Mouse (Mus musculus): ENCODE measurements around the gene C87977. TPM values are rescaled to one million over a fixed set of nuclear protein-coding genes. Genes with fewer than 3 reads are reported as not detected.
"Not testable (repeated sequence)": the region's sequence is repeated elsewhere in the genome, so short reads cannot be mapped to it uniquely, and the experiment has no call there.

C87977 gene
- polyA plus RNA-seq (2015; fragmentation: Nextera tagmentation; extraction: Ambion mirVana), result not detected in 2 replicates

- not testable (repeated sequence) for H3K4me1 ChIP-seq (ENCODE audit: control insufficient read depth, insufficient read depth, low read length); H3K4me3 ChIP-seq (ENCODE audit: low read length); H3K27me3 ChIP-seq (ENCODE audit: control insufficient read depth, insufficient read depth, low read length); ATAC-seq (replicated peaks; ENCODE audit: extremely low read depth, insufficient read depth, low FRiP score); H3K4me2 ChIP-seq (ENCODE audit: low read depth, low read length); H3K9ac ChIP-seq (ENCODE audit: low read length); H3K27ac ChIP-seq (ENCODE audit: low read length); H3K36me3 ChIP-seq (ENCODE audit: control insufficient read depth, insufficient read depth); H3K9me3 ChIP-seq (replicated peaks; ENCODE audit: control insufficient read depth, low read length)
- 71% methylated on average over 1 of the region's 1 CpGs for WGBS
These were observed at the start of gene C87977 for GRCm38 (mm10) chr4:144213218-144213617. C87977 (minus strand) TSS chr4:144213318.

- H3K27ac ChIP-seq (ENCODE audit: low read length); H3K9ac ChIP-seq (ENCODE audit: low read length); H3K4me3 ChIP-seq (ENCODE audit: low read length); ATAC-seq (replicated peaks; ENCODE audit: extremely low read depth, insufficient read depth, low FRiP score); H3K4me1 ChIP-seq (ENCODE audit: control insufficient read depth, insufficient read depth, low read length); H3K36me3 ChIP-seq (ENCODE audit: control insufficient read depth, insufficient read depth); H3K9me3 ChIP-seq (replicated peaks; ENCODE audit: control insufficient read depth, low read length); H3K4me2 ChIP-seq (ENCODE audit: low read depth, low read length); H3K27me3 ChIP-seq (ENCODE audit: control insufficient read depth, insufficient read depth, low read length): not testable (repeated sequence)
These were observed 41.6 kb upstream of the C87977 start for GRCm38 (mm10) chr4:144254768-144255167.

DNA sequence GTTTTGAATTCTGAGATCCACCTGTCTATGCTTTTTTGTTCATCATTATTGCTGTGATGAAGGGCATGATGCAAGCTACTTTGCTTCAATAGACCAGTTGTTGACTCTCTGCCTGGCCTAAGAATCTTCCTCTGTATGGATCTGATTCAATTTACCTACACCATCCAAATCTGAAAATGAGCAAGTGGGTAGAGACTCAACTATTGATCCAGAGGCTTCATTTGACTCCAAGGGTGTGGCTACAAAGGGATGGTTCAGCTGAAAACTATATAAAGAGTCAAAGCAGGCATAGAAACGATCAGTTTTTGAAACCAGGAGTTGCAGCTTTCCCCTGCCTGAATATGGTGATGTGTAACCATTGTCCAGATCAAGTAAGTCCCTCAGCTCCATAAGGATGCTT is 22.7 kb downstream of the C87977 start, which contains the start of gene Oog2:
Gene Oog2 (plus strand): TSS at position 301 of the 400 bp plus-strand sequence.
- Histone ChIP-seq H3K36me3 (ENCODE audit: control insufficient read depth, insufficient read depth) (no peaks in the 10 kb centered on the region), H3K27ac (ENCODE audit: low read length) (no peak within 1 kb of the TSS), H3K4me3 (ENCODE audit: low read length) (no peak within 1 kb of the TSS), H3K4me2 (ENCODE audit: low read depth, low read length) (no peak within 1 kb of the TSS), H3K9me3 (replicated peaks; ENCODE audit: control insufficient read depth, low read length) (peaks cover 11% of the 10 kb centered on the region; the same call in 1 of the 2 replicates), H3K4me1 (ENCODE audit: control insufficient read depth, insufficient read depth, low read length) (no peaks in the 10 kb centered on the region), H3K9ac (ENCODE audit: low read length) (no peak within 1 kb of the TSS), H3K27me3 (ENCODE audit: control insufficient read depth, insufficient read depth, low read length) (no peaks in the 10 kb centered on the region)
- WGBS, result 23% methylated on average over 1 of the region's 1 CpGs
- no peak for ATAC-seq (replicated peaks; ENCODE audit: extremely low read depth, insufficient read depth, low FRiP score)

- no peaks in the 10 kb centered on the region for H3K27me3 ChIP-seq (ENCODE audit: control insufficient read depth, insufficient read depth, low read length)
- H3K9ac ChIP-seq (ENCODE audit: low read length), result no peak within 1 kb of the TSS
- H3K4me1 ChIP-seq (ENCODE audit: control insufficient read depth, insufficient read depth, low read length), result no peaks in the 10 kb centered on the region
- H3K27ac ChIP-seq (ENCODE audit: low read length), result no peak within 1 kb of the TSS
- WGBS, result 69% methylated on average over 1 of the region's 1 CpGs
- no peak within 1 kb of the TSS for H3K4me2 ChIP-seq (ENCODE audit: low read depth, low read length)
- H3K4me3 ChIP-seq (ENCODE audit: low read length), result no peak within 1 kb of the TSS
- ATAC-seq (replicated peaks; ENCODE audit: extremely low read depth, insufficient read depth, low FRiP score), result no peak
- peaks cover 22% of the 10 kb centered on the region for H3K9me3 ChIP-seq (replicated peaks; ENCODE audit: control insufficient read depth, low read length)
- H3K36me3 ChIP-seq (ENCODE audit: control insufficient read depth, insufficient read depth), result no peaks in the 10 kb centered on the region
These were observed 50.6 kb downstream of the C87977 start, which contains the start of gene Oog3 for GRCm38 (mm10) chr4:144162563-144162962. Oog3 (minus strand) TSS chr4:144162663.

Other genes with a start within 250 kb of the C87977 start
- not detected in 2 replicates for gene Gm13101, start 246.4 kb downstream of the C87977 start, polyA plus RNA-seq (2015; fragmentation: Nextera tagmentation; extraction: Ambion mirVana)
- not detected in 2 replicates for gene Pramef17, start 218.9 kb downstream of the C87977 start, polyA plus RNA-seq (2015; fragmentation: Nextera tagmentation; extraction: Ambion mirVana)
- gene Pramel4, start 154.2 kb downstream of the C87977 start, polyA plus RNA-seq (2015; fragmentation: Nextera tagmentation; extraction: Ambion mirVana), result not detected in 2 replicates
- gene Gm13102, start 106.8 kb downstream of the C87977 start, polyA plus RNA-seq (2015; fragmentation: Nextera tagmentation; extraction: Ambion mirVana), result not detected in 2 replicates
- not detected in 2 replicates for gene Oog3, start 50.7 kb downstream of the C87977 start, polyA plus RNA-seq (2015; fragmentation: Nextera tagmentation; extraction: Ambion mirVana)
- gene Oog2, start 22.6 kb downstream of the C87977 start, polyA plus RNA-seq (2015; fragmentation: Nextera tagmentation; extraction: Ambion mirVana), result not detected in 2 replicates
- not detected in 2 replicates for gene Pramel5, start 67.2 kb upstream of the C87977 start, polyA plus RNA-seq (2015; fragmentation: Nextera tagmentation; extraction: Ambion mirVana)
- gene Gm13128, start 116.9 kb upstream of the C87977 start, polyA plus RNA-seq (2015; fragmentation: Nextera tagmentation; extraction: Ambion mirVana), result not detected in 2 replicates
- not detected in 2 replicates for gene Gm13119, start 144.6 kb upstream of the C87977 start, polyA plus RNA-seq (2015; fragmentation: Nextera tagmentation; extraction: Ambion mirVana)
- gene Pramef20, start 164.6 kb upstream of the C87977 start, polyA plus RNA-seq (2015; fragmentation: Nextera tagmentation; extraction: Ambion mirVana), result not detected in 2 replicates
- 0.05 TPM in 1 of 2 replicates, not detected in the other for gene Pramef12, start 195.1 kb upstream of the C87977 start, polyA plus RNA-seq (2015; fragmentation: Nextera tagmentation; extraction: Ambion mirVana)
- not detected in 2 replicates for gene 1700012P22Rik, start 225.5 kb upstream of the C87977 start, polyA plus RNA-seq (2015; fragmentation: Nextera tagmentation; extraction: Ambion mirVana)
- not detected in 2 replicates for gene Gm9944, start 240.0 kb upstream of the C87977 start, polyA plus RNA-seq (2015; fragmentation: Nextera tagmentation; extraction: Ambion mirVana)

Data from heart, embryonic 16.5 days (tissue).